Mouse (Mus musculus) hindbrain, embryonic 10.5 days (tissue): Measurements from ENCODE around the gene Hoxd10. TPM values are rescaled to one million over a fixed set of nuclear protein-coding genes. Genes with fewer than 3 reads are reported as not detected.
A peak's percentile ranks its signal among the peaks of the same experiment; 100 is the strongest.

Experiments used
- DNase-seq: peaks from one replicate; pipeline ENCODE4 v3.0.0-alpha.2; 2017; ENCODE audit warnings: low spot score
- H3K27ac ChIP-seq: fragments of 300-500 bp; sonication (generic); 2 replicates; pipeline ENCODE4 v1.5.1; 2016; ENCODE audit warnings: mild to moderate bottlenecking, moderate library complexity
- H3K27me3 ChIP-seq: fragments of 300-500 bp; sonication (generic); 2 replicates; pipeline ENCODE4 v1.6.1; 2016; ENCODE audit warnings: mild to moderate bottlenecking; ENCODE audit not compliant: poor library complexity, insufficient read depth, severe bottlenecking
- H3K36me3 ChIP-seq: fragments of 300-500 bp; sonication (generic); 2 replicates; pipeline ENCODE4 v1.6.1; 2016; ENCODE audit warnings: mild to moderate bottlenecking, moderate library complexity
- H3K4me1 ChIP-seq: fragments of 300-500 bp; sonication (generic); replicated peaks from 2 replicates; pipeline ENCODE4 v1.6.1; 2016; ENCODE audit warnings: mild to moderate bottlenecking
- H3K4me3 ChIP-seq: fragments of 300-500 bp; sonication (generic); 2 replicates; pipeline ENCODE4 v1.5.1; 2016; ENCODE audit warnings: mild to moderate bottlenecking, moderate library complexity
- H3K9me3 ChIP-seq: fragments of 300-500 bp; sonication (generic); 2 replicates; pipeline ENCODE4 v1.6.1; 2016; ENCODE audit warnings: mild to moderate bottlenecking, moderate library complexity
- WGBS: fragments of 180-500 bp; shearing (Covaris S2); methylation state at CpG from one replicate; pipeline ENCODE4 v1.1.7; 2016; 5-methylcytosine and 5-hydroxymethylcytosine counted together
- polyA plus RNA-seq: library from polyadenylated mRNA; unstranded; fragments of >200 nt; fragmentation: Nextera tagmentation; extraction: Ambion mirVana; gene quantifications from 2 replicates; pipeline ENCODE4 v1.2.1, GENCODE M21; 2016

The Hoxd10 gene
- polyA plus RNA-seq, 1 experiment from 2014 or later, result not detected

DNA sequence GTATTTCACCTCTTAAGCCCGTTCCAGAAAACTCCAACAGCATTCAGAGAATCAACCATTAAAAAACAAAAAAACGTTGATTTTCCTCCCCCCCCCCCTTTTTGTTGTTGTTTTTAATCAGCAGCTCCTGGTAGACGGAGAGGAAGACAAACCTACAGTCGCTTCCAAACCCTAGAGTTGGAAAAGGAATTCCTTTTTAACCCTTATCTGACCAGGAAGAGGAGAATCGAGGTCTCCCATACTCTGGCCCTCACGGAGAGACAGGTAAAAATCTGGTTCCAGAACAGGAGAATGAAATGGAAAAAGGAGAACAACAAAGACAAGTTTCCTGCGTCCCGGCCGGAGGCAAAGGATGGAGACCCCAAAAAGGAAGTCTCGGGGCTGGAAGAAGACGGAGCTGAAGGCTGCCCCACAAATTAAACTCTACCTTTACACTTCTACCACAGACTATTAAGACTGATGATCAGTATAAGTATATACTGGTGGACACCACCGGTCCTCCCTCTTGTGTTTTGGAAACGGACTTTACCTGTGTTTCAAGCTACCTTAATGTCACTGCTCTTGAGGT is 14.8 kb downstream of the Hoxd10 start:
- H3K9me3 ChIP-seq, result no peaks in the 10 kb centered on the region
- H3K27ac ChIP-seq, result no peak overlapping the region
- no peak overlapping the region for H3K4me3 ChIP-seq
- peak; percentile 25 for DNase-seq
- H3K27me3 ChIP-seq, result peaks cover 100% of the 10 kb centered on the region
- H3K36me3 ChIP-seq, result no peaks in the 10 kb centered on the region
- 2% methylated on average over 13 of the region's 13 CpGs for WGBS
- H3K4me1 ChIP-seq, result peaks cover 14% of the 10 kb centered on the region

- WGBS, result 4% methylated on average over 7 of the region's 7 CpGs
- H3K27ac ChIP-seq, result no peak overlapping the region
- H3K27me3 ChIP-seq, result peaks cover 100% of the 10 kb centered on the region
These were observed 15.9 kb downstream of the Hoxd10 start for GRCm38 (mm10) chr2:74707599-74707998.

GRCm38 (mm10) chr2:74708676-74709075 is 17.0 kb downstream of the Hoxd10 start:
- Histone ChIP-seq H3K36me3 (no peaks in the 10 kb centered on the region), H3K27ac (no peak overlapping the region), H3K4me3 (no peak overlapping the region), H3K4me1 (peaks cover 20% of the 10 kb centered on the region), H3K9me3 (no peaks in the 10 kb centered on the region), H3K27me3 (peaks cover 100% of the 10 kb centered on the region)
- DNase-seq, result peak; percentile 29
- 7% methylated on average over 4 of the region's 4 CpGs for WGBS

More at GRCm38 (mm10) chr2:74707599-74707998, 15.9 kb downstream of the Hoxd10 start:
- no peak for DNase-seq
- Histone ChIP-seq H3K4me1 (peaks cover 20% of the 10 kb centered on the region), H3K4me3 (no peak overlapping the region), H3K9me3 (no peaks in the 10 kb centered on the region), H3K36me3 (no peaks in the 10 kb centered on the region)

DNA sequence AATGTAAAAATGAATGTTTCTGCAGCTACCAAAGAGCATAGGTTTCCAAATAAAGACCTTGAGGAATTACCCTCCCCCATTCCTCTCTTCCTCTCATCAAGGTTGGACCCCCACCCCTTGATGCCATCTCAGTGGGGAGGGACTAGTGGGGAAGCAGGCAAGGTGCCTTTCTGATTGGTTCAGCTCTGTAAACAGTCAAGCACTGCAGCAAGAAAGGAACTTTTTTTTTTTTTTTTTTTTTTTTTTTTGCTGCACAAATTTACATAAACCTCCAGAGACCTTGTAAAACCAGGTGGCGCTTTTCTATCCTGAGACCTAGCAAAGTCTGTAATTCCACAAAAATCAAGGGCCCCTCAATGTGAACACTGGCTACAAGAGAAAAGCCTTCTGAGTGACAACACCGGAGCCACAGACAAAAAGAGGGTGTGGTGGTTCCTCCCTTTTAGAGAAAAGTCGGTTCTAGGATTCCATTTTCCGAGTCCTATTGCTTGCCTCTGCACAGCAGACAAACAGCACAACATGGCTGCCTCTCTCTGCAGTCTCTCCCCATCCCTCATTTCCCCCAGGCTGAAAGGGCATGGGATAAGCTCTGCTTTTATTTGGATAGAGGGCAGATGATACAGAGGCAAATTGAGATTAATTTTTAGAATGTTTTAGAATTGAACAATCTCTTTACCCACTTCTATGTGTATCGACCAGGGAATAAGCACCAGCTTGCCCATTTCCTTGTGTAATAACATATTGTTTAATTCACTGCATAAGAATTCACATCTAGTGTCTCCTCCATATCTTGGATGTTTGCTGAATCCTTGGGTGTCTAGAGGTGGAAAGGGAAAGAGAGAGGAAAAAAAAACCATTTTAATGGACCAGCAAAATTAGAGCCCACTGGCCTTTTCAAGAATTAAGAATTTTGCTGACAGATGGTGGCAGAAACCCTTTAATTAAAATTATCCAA is 18.0 kb downstream of the Hoxd10 start:
- WGBS, result 3% methylated on average over 5 of the region's 5 CpGs
- H3K9me3 ChIP-seq, result no peaks in the 10 kb centered on the region
- DNase-seq, result peak; percentile 12
- H3K36me3 ChIP-seq, result no peaks in the 10 kb centered on the region
- H3K4me3 ChIP-seq, result no peak overlapping the region
- peaks cover 17% of the 10 kb centered on the region for H3K4me1 ChIP-seq
- H3K27ac ChIP-seq, result no peak overlapping the region
- peaks cover 100% of the 10 kb centered on the region for H3K27me3 ChIP-seq

DNA sequence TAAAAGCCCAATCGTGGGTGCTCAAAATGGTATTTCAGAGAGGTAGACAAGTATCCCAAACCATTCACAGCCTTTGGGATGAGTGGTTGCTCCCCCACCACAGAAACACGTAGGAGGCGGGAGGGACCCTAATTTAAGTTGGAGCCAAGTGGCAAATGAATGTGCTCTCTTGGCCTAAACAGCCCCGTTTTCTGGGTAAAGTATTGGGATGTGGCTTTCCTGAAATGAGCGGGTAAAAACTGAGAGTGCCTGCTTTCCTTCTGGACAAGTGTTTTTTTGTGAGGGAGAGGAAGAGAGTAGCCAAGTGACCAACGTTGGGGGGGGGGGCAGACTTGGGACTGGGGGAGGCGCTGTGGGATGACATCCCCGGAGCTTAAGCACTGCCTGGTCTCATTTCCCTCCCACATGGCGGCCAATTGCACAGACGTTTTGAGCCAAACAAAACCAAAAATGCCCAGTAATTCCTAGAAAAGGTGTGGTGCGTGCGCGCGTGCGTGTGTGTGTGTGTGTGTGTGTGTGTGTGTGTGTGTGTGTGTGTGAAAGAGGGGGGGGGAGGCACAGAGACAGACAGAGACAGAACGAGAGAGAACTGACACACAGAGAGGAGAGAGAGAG is 19.3 kb downstream of the Hoxd10 start:
- Histone ChIP-seq H3K9me3 (no peaks in the 10 kb centered on the region), H3K4me3 (no peak overlapping the region), H3K27ac (no peak overlapping the region), H3K36me3 (no peaks in the 10 kb centered on the region), H3K27me3 (peaks cover 100% of the 10 kb centered on the region), H3K4me1 (peaks cover 8% of the 10 kb centered on the region)
- WGBS, result 1% methylated on average over 16 of the region's 16 CpGs
- peak; percentile 38 for DNase-seq

- peaks cover 8% of the 10 kb centered on the region for H3K4me1 ChIP-seq
- no peaks in the 10 kb centered on the region for H3K9me3 ChIP-seq
- peak within 1 kb of the TSS; percentile 35 for H3K4me3 ChIP-seq
- H3K27me3 ChIP-seq, result peaks cover 100% of the 10 kb centered on the region
- under 1% methylated on average over 65 of the region's 65 CpGs for WGBS
- peak; percentile 58 for DNase-seq
- H3K36me3 ChIP-seq, result no peaks in the 10 kb centered on the region
- no peak within 1 kb of the TSS for H3K27ac ChIP-seq
These were observed 20.2 kb downstream of the Hoxd10 start, which contains the start of the genes Hoxd3 and Hoxd4 for GRCm38 (mm10) chr2:74711721-74712621. Gene Hoxd3, plus strand, starts transcription at chr2:74711927. Gene Hoxd4, plus strand, starts transcription at chr2:74711929.

- H3K4me3 ChIP-seq, result no peak overlapping the region
- no peak overlapping the region for H3K27ac ChIP-seq
- H3K27me3 ChIP-seq, result peaks cover 100% of the 10 kb centered on the region
- 4% methylated on average over 19 of the region's 19 CpGs for WGBS
- H3K9me3 ChIP-seq, result no peaks in the 10 kb centered on the region
- DNase-seq, result peak; percentile 17
- H3K4me1 ChIP-seq, result peaks cover 8% of the 10 kb centered on the region
- H3K36me3 ChIP-seq, result no peaks in the 10 kb centered on the region
These were observed 21.8 kb downstream of the Hoxd10 start for GRCm38 (mm10) chr2:74713239-74714150.

DNA sequence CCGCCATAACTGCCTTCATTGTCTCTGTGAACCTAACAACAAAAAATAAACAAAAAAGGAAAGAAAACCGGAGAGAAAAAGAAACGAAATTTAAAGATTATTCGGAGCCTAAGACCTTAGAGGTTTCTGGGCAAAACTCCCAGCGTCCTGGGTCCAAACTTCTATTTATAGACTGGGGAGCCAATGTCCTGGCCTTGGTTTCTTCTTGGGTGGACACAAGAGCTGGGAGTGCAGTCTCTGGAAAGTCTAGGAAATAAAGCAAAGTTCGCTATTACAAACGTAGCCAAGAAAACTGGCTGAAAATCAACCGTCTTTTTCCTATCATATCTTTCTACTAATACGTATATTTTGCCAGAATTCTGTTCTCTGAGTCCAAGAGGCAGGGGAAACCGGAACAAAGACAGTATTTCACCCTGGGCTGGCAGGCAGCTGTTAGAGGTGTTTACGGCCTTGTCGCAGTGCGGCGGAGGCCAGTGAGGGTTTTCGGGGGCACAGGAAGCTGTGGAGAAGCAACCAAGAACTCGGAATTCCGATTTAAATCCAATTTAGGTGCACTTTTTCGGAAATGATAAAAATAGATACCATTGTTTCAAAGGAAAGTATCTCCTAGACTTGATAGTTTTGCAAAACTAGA is 22.5 kb downstream of the Hoxd10 start:
- WGBS, result 2% methylated on average over 18 of the region's 18 CpGs
- H3K4me3 ChIP-seq, result no peak overlapping the region
- H3K27me3 ChIP-seq, result peaks cover 100% of the 10 kb centered on the region
- H3K27ac ChIP-seq, result no peak overlapping the region
- H3K4me1 ChIP-seq, result peaks cover 8% of the 10 kb centered on the region
- no peaks in the 10 kb centered on the region for H3K36me3 ChIP-seq
- peak; percentile 31 for DNase-seq
- H3K9me3 ChIP-seq, result no peaks in the 10 kb centered on the region

DNA sequence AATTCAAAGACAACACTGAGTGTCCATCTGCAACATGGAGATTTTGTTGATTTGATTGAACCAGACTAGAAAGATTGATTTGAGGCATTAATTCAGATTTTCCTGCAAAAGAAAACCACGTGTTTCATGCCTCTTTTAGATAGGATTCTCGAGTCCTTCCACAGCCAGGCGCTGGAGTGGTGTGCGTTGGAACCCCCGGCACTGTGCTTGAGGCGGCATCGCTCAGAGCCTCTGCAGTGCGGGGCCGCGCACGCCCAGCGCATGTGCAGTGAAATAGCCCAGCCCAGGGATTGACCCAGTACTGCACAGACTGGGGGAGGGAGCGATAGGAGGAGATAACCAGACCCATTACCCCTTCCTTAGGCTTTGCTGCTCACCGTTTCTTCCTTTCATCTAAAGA is 23.2 kb downstream of the Hoxd10 start:
- Histone ChIP-seq H3K4me1 (peaks cover 8% of the 10 kb centered on the region), H3K9me3 (no peaks in the 10 kb centered on the region), H3K27me3 (peaks cover 100% of the 10 kb centered on the region), H3K36me3 (no peaks in the 10 kb centered on the region), H3K27ac (no peak overlapping the region), H3K4me3 (no peak overlapping the region)
- DNase-seq, result peak; percentile 44
- under 1% methylated on average over 14 of the region's 14 CpGs for WGBS

- WGBS, result 3% methylated on average over 26 of the region's 26 CpGs
- no peak overlapping the region for H3K27ac ChIP-seq
These were observed 23.9 kb downstream of the Hoxd10 start for GRCm38 (mm10) chr2:74715504-74716241.

More at GRCm38 (mm10) chr2:74715504-74716241, 23.9 kb downstream of the Hoxd10 start:
- H3K27me3 ChIP-seq, result peaks cover 100% of the 10 kb centered on the region
- H3K9me3 ChIP-seq, result no peaks in the 10 kb centered on the region
- DNase-seq, result peak; percentile 91
- no peaks in the 10 kb centered on the region for H3K36me3 ChIP-seq
- H3K4me3 ChIP-seq, result peak overlapping the region; percentile 39
- H3K4me1 ChIP-seq, result peaks cover 8% of the 10 kb centered on the region
